Mouse (Mus musculus) retina, embryonic 14.5 days (tissue): ENCODE measurements around the gene Lipt2.

Source experiments
- DNase-seq: peaks from one replicate; pipeline ENCODE4 v3.0.0-alpha.2; 2015; ENCODE audit warnings: low spot score

Gene Lipt2

DNA sequence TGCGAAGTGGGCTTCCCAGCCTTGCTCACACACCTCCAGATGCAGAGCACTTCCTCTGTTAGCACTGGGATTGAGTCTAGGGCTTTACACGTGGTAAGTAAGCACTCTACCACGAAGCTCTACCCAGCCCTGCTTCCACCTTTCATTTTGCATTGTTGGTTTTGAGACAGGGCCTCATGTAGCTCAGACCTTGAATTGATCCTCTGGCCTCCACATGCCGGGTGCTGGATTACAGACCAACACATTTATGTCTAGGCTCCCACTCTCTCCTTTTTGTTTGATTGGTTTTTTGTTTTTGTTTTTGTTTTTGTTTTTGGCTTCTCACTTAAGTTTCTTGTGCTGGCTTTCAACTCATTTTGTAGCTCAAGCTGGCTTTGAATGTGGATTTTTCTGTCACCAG, 11.7 kb downstream of the Lipt2 start:
- DNase-seq = no peak

DNA sequence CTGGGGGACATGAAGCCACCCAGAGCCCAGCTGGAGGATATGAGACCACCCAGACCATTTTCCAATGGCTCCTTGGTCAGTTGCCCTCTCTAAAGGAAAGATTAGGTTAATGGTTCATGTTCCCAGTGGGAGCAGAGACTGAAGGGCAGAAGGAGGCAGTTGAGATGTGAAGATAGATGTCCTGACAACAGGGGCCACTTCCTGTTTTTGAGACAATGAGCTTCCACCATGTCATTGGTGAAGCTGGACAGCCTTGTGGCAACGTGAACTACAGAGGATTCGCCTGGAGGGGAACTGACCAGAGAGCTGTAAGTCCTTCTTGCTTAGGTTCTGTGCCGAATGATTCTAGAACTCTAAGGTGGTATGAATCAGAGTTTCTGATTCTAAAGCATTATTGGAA, 17.2 kb downstream of the Lipt2 start, which contains the start of gene Kcne3:
Gene Kcne3 (plus strand): TSS at position 234 of the 400 bp plus-strand sequence.
- DNase-seq = no peak

DNA sequence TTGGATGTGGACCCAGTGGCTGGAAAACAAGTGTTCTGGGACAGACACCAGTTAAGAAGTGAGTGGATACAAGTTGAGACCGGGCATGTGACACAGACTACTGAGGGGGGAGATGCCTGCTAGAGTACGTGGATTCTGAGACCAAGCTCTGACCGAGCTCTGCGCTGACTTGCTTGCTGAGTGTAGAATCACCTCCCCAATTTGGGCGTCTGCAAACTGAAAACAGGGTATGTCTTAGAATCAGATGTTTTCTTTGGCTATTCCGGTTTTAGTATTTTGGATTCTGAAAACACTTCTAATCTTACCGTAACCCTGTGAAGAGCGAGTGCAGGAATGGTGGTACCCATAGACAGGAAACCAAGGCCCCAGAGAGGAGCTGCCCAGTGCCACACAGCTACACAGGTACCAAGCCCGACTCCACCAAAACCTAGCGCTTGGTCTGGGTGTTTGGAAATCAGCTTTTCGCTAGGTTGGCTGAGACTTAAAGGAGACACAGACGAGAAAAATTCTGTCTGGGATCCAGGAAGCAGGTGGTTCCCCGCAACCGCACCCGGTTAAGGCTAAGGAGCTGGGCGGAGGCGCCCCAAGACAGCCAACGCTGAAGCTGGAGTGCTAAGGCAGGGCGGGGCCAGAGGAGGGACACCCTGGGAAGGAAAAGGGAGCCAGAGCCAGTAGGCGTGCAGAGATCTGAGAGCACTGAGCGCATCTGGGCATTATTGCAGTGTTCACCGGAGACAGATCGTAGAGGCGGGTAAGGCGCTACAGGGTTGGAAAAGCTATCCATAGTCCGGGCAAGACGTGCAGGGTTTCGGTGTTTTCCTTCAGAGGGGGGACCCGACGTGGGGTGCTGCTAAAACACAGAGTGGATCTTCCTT, 19.2 kb downstream of the Lipt2 start:
- peak; percentile 43 for DNase-seq

DNA sequence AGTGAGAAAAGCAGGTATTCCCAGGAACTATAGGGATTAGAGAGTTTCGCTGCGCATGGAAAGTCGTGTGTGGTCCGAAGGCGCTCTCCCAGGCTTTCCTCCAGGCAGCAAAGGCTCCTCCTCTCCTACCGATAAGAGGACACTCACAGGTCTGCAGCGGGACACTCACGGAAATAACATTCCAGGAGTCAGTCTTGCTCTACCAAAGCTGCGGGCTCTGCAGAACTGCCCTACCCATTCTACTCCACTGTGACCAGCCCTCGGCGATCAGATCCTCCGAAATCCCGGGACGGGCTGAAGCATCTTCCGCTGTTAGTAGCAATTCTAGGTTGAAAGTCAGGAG, 19.8 kb downstream of the Lipt2 start:
- DNase-seq = peak; percentile 24

DNA sequence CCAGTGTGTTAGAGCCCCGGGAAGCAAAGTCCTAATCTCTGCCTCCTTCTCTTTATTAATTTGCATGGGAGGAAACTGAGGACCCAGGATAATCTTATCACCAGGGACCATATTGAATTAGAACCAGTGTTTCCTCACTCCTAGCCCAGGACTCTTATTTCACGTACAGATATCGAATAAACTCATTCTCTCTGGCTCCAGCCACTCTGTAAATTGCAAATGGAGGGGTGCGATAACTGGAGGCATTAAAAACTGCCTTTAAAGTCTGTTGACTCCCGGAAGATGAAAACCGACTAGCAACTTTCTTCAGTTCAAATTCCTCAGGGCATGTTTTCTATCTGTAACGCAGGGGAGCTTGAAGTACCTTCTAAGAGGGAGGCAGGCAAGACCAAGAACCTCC, 20.3 kb downstream of the Lipt2 start:
- DNase-seq = no peak

DNA sequence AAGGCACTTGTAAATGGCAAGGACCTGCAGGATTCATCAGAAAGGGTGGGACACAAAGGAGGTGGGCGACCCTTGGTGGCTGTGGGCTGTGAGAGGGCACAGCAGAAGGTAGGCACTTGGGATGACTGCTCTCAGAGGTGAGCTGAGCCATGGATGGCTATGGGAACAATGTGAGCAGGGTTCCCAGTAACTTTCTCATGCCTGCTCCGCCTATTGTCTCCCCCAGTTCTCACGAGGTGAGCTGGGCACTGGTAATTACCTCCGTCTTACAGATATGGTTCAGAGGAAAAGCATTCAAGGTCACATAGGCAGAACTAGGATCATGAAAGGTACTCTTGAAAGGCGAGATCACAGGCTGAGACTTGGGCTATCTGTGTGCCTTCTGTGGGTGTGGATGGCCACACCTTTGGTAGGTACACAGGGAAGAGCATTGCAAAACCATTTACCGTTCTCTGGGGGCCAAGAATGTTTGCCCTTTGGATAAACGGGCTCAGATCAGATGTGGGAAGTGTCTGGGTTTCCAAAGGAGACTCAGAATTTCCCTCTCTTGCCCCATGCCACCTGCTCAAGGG, 20.8 kb downstream of the Lipt2 start:
- no peak for DNase-seq

DNA sequence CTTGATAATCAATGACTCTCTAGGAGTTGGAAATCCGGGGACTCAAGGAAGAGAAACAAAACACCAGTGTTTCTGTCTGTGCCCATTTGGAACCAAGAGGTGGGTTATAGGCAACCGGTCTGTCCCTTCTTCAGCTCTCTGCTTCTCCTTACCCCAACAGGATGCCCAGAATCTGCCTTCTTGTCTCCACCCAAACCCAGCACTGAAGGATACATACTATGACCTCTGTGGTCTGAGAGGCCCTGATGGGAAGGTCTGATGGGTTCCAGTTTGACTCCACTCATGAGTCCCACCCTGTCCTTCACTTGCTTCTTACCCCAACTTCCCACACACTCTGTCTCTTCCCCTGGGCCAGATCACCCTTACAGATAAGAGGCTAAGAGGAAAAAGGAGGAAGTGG, 22.1 kb downstream of the Lipt2 start:
- DNase-seq = no peak

DNA sequence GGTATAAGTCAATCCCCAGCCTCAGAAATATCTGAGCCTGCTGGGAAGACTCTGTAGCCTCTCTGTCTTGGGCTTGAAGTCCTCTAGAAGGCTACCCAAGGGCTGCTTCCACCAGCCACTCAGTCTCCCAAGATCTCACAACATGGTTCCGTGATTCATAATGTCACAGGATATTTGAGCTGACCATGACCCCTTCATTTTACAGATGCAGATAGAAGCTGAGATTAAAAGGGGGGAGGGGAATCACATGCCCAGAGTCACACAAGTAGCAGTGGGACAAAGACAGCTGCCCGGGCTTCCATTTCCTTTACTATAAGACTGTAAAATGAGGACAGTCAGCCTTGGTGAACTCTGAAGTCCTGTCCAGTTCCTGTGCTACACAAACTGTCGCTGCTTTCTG, 22.5 kb downstream of the Lipt2 start:
- no peak for DNase-seq

DNA sequence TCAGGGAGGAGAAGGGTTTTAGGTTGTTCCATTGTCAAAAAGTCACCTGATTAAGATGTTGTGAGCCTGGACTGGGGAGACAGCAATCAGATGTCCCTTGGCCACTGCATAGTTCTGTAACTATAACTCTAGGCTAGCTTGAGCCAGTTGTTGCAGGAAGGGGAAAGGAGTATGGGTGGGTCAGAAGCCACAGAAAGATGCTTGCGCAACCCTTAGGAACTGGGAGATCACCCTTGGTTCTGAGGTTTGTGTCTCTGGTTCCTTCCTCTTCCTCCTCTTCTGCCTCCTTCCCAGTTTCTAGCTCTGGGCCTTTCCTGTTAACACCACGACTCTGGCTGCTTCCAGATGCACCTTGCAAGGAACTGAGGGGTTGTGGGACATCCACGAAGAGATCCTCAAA, 23.3 kb downstream of the Lipt2 start:
- no peak for DNase-seq

DNA sequence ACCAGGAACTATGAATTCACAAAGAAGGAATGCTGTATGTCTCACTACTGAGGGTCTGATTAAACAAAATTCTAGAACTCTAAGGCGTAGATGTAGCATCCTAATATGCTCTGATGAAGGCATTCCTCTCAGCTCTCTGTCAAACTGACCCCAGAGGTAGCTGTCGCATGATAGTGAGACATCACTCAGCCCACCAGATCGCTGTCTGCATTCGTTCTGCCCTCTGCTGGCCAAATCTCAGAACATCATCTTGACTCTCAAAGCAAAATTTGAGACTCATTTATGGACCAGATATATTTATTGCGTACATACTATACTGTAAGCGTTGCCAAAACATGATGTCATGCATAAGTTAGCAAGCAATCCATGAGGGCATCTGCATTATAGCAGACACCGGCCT, 28.5 kb downstream of the Lipt2 start:
- DNase-seq = peak; percentile 81

DNA sequence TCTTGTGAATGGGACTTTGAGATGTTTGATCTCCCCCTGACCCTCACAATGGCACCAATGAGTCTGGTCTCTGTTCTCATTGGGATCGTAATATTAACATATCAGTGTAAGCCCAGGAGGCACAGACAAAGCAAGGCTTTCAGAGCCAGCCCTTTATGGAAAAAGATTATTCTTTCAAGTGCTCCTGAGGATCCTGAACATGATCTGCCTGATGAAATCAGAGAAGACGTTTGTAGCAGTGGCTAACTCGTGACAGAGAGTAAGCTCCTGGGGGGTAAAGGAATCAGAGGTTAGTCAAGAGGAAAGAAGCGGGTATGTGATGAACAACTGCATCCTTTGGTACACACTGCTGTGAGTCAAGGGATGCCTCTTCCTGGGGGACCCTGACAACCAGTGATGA, 31.1 kb downstream of the Lipt2 start:
- DNase-seq = no peak

DNA sequence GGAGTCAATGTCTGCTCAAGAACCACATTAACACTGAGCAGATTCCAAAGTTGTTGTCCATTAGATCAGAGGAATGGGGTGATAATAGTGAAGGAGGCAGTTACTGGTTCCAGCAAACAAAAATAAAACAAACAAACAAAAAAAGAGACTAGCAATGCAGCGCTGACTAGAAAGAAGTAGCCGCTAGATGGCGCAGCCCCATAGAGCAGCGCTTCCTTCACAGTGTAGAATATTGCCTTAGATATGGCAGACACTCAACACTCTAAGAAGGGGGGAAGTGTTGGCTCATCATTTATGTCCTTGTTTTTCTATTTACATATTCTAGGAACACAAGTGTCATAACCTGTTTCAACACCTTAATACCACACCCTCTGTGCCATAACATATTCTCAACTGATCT, 31.7 kb downstream of the Lipt2 start:
- peak; percentile 85 for DNase-seq

DNA sequence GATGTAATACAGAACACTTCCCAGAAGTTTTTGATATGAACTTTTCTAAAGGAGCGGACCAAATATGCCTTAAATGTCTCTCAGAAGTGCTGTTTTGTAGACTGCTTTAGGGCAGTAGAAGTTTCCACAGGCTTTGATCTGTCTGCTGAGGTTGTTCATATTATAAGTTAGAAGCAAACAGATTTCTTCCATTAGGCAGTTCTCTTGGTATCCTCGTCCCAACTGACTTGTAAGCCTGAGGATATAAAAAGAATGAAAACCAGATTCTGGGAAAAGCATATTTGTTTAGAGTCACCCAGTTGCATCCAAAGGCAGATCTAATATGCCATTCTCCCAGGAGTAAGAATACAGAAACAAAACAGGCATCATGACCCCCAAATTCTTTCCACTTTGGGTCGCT, 42.1 kb downstream of the Lipt2 start:
- DNase-seq = no peak

DNA sequence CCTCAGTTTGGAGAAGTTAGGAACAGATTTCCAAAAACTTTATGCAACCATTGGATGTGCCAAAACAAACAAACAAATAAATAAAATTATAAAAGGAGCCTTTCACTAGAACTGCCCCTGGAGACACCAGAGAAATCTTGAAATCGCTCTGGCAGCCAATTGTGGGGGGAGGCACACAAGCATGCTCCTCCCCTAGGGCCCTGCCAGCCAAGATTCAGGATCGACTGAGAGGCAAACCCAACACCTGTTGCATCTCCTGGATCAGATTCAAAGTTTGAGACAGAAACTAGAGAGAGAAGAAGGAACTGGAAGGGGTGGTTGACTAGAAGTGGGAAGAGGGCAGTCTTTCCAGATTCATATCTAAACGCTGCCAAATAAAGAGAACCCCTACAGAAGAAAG, 44.5 kb downstream of the Lipt2 start:
- no peak for DNase-seq

DNA sequence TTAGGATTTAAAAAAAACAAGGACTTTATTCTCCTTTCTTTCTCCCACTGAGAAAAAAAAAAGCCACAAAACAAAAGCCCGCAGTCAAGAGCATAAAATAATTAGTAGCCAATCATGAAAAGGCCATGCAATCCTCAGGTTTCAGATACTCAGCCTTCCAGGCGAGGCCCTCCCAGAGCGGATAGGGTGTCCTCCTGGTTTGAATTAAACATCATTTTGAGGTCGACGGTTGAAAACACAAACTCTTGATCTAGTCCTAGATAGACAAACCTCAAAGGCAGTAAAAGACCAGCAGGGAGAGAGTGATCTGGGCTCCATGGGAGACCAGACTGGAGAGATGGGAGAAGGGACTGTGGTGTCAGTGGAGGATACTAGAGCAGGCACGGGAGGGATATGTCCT, 45.8 kb downstream of the Lipt2 start:
- no peak for DNase-seq

DNA sequence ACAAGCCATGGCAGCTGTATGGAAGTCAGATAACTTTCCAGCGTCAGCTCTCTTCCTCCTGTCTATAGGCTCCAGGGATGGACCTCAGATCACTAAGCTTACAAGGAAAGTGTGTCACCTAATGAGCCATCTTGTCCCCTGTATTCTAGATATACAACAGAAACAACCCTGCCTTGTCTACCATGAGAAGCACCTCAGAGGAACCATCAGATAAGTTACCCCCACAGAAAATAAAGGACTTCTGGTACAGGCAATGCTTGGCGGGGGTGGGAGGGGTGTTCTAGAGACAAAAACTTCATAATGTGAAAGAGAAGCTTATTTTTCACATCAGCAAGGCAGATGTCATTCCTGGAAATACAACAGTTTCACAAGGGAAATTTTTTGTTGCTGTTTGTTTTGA, 47.1 kb downstream of the Lipt2 start:
- DNase-seq = no peak

DNA sequence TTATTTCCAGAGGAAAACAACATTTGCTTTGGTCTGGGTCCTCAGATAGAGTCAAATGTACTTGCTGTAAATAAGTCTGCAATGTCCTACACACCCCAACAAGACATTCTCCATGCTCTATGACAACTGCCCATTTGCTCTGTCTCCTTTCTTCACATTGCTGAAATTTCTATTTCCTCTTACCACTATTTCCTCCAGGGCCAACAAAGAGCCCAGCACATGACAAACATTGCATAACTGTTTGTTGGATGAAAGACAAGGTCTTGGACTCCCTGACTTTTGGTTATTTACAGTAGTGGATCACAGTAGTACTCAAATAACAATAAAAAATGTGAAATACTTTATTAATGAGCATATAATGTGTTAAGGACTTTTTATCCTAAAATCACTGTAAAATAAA, 48.8 kb downstream of the Lipt2 start:
- DNase-seq = no peak
